Mouse (Mus musculus): ENCODE measurements around the gene Ggt6. TPM values are rescaled to one million over a fixed set of nuclear protein-coding genes. Genes with fewer than 3 reads are reported as not detected.

Ggt6 gene
- polyA plus RNA-seq, 1 experiment from 2014 or later = not detected

GRCm38 (mm10) chr11:72475408-72475807, 40.1 kb downstream of the Ggt6 start:
- no peak overlapping the region for H3K4me3 ChIP-seq (ENCODE audit: low read depth, low read length)
- H3K9ac ChIP-seq (replicated peaks; ENCODE audit: low read length) = no peak overlapping the region
- H3K36me3 ChIP-seq (replicated peaks; ENCODE audit: control insufficient read depth, insufficient read depth, low read depth, low read length) = no peaks in the 10 kb centered on the region
- no peak for DNase-seq (ENCODE audit: low spot score)
- H3K4me1 ChIP-seq (ENCODE audit: control insufficient read depth, insufficient read depth, low read length) = no peaks in the 10 kb centered on the region
- no peak overlapping the region for H3K4me2 ChIP-seq (ENCODE audit: low read depth, low read length)
- WGBS = 73% methylated on average over 7 of the region's 7 CpGs
- no peak for ATAC-seq (replicated peaks; ENCODE audit: insufficient number of reproducible peaks, low FRiP score, low TSS enrichment, low read depth)
- no peak overlapping the region for H3K27ac ChIP-seq (replicated peaks; ENCODE audit: low read depth, low read length)
- H3K9me3 ChIP-seq (replicated peaks; ENCODE audit: control insufficient read depth, low read length) = no peaks in the 10 kb centered on the region
- H3K27me3 ChIP-seq (ENCODE audit: control insufficient read depth, insufficient read depth, low read length) = no peaks in the 10 kb centered on the region

- WGBS = 72% methylated on average over 7 of the region's 7 CpGs
- Histone ChIP-seq H3K36me3 (replicated peaks; ENCODE audit: control insufficient read depth, insufficient read depth, low read depth, low read length) (no peaks in the 10 kb centered on the region), H3K27me3 (ENCODE audit: control insufficient read depth, insufficient read depth, low read length) (no peaks in the 10 kb centered on the region), H3K4me1 (ENCODE audit: control insufficient read depth, insufficient read depth, low read length) (no peaks in the 10 kb centered on the region), H3K9ac (replicated peaks; ENCODE audit: low read length) (no peak overlapping the region), H3K4me2 (ENCODE audit: low read depth, low read length) (no peak overlapping the region), H3K27ac (replicated peaks; ENCODE audit: low read depth, low read length) (no peak overlapping the region), H3K4me3 (ENCODE audit: low read depth, low read length) (no peak overlapping the region), H3K9me3 (replicated peaks; ENCODE audit: control insufficient read depth, low read length) (no peaks in the 10 kb centered on the region)
- DNase-seq (ENCODE audit: low spot score) (no peak), ATAC-seq (replicated peaks; ENCODE audit: insufficient number of reproducible peaks, low FRiP score, low TSS enrichment, low read depth) (no peak)
These were observed 40.8 kb downstream of the Ggt6 start for GRCm38 (mm10) chr11:72476074-72476625.

DNA sequence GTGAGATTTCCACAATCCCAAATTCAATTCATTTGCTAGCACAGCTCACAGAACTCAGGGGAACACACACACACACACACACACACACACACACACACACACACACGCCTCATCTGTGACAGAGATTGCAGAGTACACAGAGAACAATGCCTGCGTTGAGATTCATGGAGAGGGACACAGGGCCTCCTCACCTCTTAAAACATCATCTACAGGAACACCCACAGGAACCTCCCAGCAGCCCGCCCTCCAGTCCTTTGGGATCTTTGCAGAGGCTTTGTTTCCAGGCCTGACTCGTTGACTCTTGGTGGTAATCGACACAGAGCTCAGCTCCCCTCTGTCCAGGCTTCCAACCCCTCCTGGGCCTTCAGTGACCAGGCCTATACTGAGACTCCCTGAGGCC, 41.9 kb downstream of the Ggt6 start:
- H3K4me2 ChIP-seq (ENCODE audit: low read depth, low read length) = no peak overlapping the region
- no peaks in the 10 kb centered on the region for H3K27me3 ChIP-seq (ENCODE audit: control insufficient read depth, insufficient read depth, low read length)
- H3K4me1 ChIP-seq (ENCODE audit: control insufficient read depth, insufficient read depth, low read length) = no peaks in the 10 kb centered on the region
- no peaks in the 10 kb centered on the region for H3K9me3 ChIP-seq (replicated peaks; ENCODE audit: control insufficient read depth, low read length)
- peak overlapping the region; percentile 25; the same call in 1 of the 2 replicates for H3K9ac ChIP-seq (replicated peaks; ENCODE audit: low read length)
- ATAC-seq (replicated peaks; ENCODE audit: insufficient number of reproducible peaks, low FRiP score, low TSS enrichment, low read depth) (no peak), DNase-seq (ENCODE audit: low spot score) (no peak)
- H3K4me3 ChIP-seq (ENCODE audit: low read depth, low read length) = no peak overlapping the region
- H3K36me3 ChIP-seq (replicated peaks; ENCODE audit: control insufficient read depth, insufficient read depth, low read depth, low read length) = no peaks in the 10 kb centered on the region
- WGBS = 42% methylated on average over 5 of the region's 5 CpGs
- H3K27ac ChIP-seq (replicated peaks; ENCODE audit: low read depth, low read length) = no peak overlapping the region

DNA sequence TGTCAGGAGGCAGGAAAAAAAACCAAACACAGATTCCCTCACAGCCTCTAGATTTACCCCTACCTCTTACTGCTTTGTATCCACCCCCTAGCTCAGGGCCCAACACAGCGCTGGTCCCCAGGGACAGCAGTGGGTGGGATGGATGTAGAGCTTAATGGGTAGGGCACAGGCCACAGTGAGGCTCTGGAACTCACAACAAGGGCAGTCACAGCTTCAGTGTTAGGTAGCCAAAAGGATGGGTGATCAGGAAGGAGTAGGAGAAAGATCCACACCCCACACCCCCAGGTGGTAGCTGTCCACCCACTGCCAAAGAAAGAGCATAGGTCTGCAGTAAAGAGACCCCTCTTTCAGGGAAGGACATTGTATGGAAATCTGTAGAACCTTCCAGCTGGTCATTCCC, 42.3 kb downstream of the Ggt6 start:
- Histone ChIP-seq H3K9ac (replicated peaks; ENCODE audit: low read length) (no peak overlapping the region), H3K4me3 (ENCODE audit: low read depth, low read length) (no peak overlapping the region), H3K27me3 (ENCODE audit: control insufficient read depth, insufficient read depth, low read length) (no peaks in the 10 kb centered on the region), H3K4me1 (ENCODE audit: control insufficient read depth, insufficient read depth, low read length) (no peaks in the 10 kb centered on the region), H3K36me3 (replicated peaks; ENCODE audit: control insufficient read depth, insufficient read depth, low read depth, low read length) (no peaks in the 10 kb centered on the region), H3K9me3 (replicated peaks; ENCODE audit: control insufficient read depth, low read length) (no peaks in the 10 kb centered on the region), H3K27ac (replicated peaks; ENCODE audit: low read depth, low read length) (no peak overlapping the region), H3K4me2 (ENCODE audit: low read depth, low read length) (no peak overlapping the region)
- ATAC-seq (replicated peaks; ENCODE audit: insufficient number of reproducible peaks, low FRiP score, low TSS enrichment, low read depth) (no peak), DNase-seq (ENCODE audit: low spot score) (no peak)
- WGBS = 85% methylated on average over 1 of the region's 1 CpGs

DNA sequence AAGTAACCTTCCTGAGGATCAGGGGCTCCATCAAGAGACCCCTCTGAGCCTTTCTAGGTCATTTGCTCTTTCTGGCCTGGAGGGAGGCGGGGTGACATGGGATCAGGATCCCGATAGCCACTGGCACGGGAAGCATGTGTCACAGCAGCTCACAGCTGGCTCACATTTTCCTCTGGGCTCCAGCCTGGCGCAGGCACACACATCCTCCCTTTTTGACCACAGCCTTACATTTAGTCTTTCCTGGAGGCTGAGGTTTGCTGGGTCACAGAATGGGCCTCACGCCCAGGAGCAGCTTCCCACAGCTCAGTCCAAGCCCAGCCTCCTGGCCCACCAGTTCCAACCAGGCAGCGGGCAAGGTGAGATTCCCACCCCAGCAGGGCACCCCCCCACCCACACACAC, 42.9 kb downstream of the Ggt6 start:
- H3K9ac ChIP-seq (replicated peaks; ENCODE audit: low read length) = no peak overlapping the region
- H3K27ac ChIP-seq (replicated peaks; ENCODE audit: low read depth, low read length) = no peak overlapping the region
- WGBS = 70% methylated on average over 6 of the region's 6 CpGs
- no peak for ATAC-seq (replicated peaks; ENCODE audit: insufficient number of reproducible peaks, low FRiP score, low TSS enrichment, low read depth)
- no peaks in the 10 kb centered on the region for H3K4me1 ChIP-seq (ENCODE audit: control insufficient read depth, insufficient read depth, low read length)
- no peak overlapping the region for H3K4me2 ChIP-seq (ENCODE audit: low read depth, low read length)
- H3K36me3 ChIP-seq (replicated peaks; ENCODE audit: control insufficient read depth, insufficient read depth, low read depth, low read length) = no peaks in the 10 kb centered on the region
- no peak overlapping the region for H3K4me3 ChIP-seq (ENCODE audit: low read depth, low read length)
- H3K9me3 ChIP-seq (replicated peaks; ENCODE audit: control insufficient read depth, low read length) = no peaks in the 10 kb centered on the region
- DNase-seq (ENCODE audit: low spot score) = no peak
- no peaks in the 10 kb centered on the region for H3K27me3 ChIP-seq (ENCODE audit: control insufficient read depth, insufficient read depth, low read length)

DNA sequence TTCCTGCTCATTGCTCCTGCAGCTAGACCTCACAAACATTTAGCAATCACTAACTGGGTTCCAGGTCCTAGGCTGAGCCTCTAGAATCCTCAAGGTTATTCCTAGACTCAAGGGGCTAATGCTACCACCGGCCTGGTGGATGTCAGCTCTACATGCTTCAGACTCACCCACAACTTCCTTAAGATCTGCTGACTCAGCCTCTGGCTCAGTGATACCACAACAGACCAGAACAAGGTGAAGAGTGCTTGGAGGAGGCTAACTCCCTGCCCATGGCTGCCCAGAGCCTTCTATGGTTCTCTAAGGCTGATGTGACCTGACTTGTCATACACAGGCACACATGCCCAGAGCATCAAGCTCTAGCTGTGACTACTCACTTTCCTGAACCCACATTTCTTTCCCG, 44.2 kb downstream of the Ggt6 start:
- Histone ChIP-seq H3K9ac (replicated peaks; ENCODE audit: low read length) (no peak overlapping the region), H3K4me3 (ENCODE audit: low read depth, low read length) (no peak overlapping the region), H3K27ac (replicated peaks; ENCODE audit: low read depth, low read length) (no peak overlapping the region), H3K36me3 (replicated peaks; ENCODE audit: control insufficient read depth, insufficient read depth, low read depth, low read length) (no peaks in the 10 kb centered on the region), H3K9me3 (replicated peaks; ENCODE audit: control insufficient read depth, low read length) (no peaks in the 10 kb centered on the region), H3K4me2 (ENCODE audit: low read depth, low read length) (no peak overlapping the region), H3K4me1 (ENCODE audit: control insufficient read depth, insufficient read depth, low read length) (no peaks in the 10 kb centered on the region), H3K27me3 (ENCODE audit: control insufficient read depth, insufficient read depth, low read length) (no peaks in the 10 kb centered on the region)
- WGBS = 74% methylated on average over 2 of the region's 2 CpGs
- DNase-seq (ENCODE audit: low spot score) (no peak), ATAC-seq (replicated peaks; ENCODE audit: insufficient number of reproducible peaks, low FRiP score, low TSS enrichment, low read depth) (no peak)

- WGBS = 79% methylated on average over 5 of the region's 5 CpGs
- Histone ChIP-seq H3K4me3 (ENCODE audit: low read depth, low read length) (no peak overlapping the region), H3K36me3 (replicated peaks; ENCODE audit: control insufficient read depth, insufficient read depth, low read depth, low read length) (no peaks in the 10 kb centered on the region), H3K9ac (replicated peaks; ENCODE audit: low read length) (no peak overlapping the region), H3K4me2 (ENCODE audit: low read depth, low read length) (no peak overlapping the region), H3K27ac (replicated peaks; ENCODE audit: low read depth, low read length) (no peak overlapping the region; the same call in 1 of the 2 replicates), H3K27me3 (ENCODE audit: control insufficient read depth, insufficient read depth, low read length) (no peaks in the 10 kb centered on the region), H3K4me1 (ENCODE audit: control insufficient read depth, insufficient read depth, low read length) (no peaks in the 10 kb centered on the region), H3K9me3 (replicated peaks; ENCODE audit: control insufficient read depth, low read length) (no peaks in the 10 kb centered on the region)
- ATAC-seq (replicated peaks; ENCODE audit: insufficient number of reproducible peaks, low FRiP score, low TSS enrichment, low read depth) (no peak), DNase-seq (ENCODE audit: low spot score) (no peak)
These were observed 46.0 kb downstream of the Ggt6 start for GRCm38 (mm10) chr11:72481313-72481712.

DNA sequence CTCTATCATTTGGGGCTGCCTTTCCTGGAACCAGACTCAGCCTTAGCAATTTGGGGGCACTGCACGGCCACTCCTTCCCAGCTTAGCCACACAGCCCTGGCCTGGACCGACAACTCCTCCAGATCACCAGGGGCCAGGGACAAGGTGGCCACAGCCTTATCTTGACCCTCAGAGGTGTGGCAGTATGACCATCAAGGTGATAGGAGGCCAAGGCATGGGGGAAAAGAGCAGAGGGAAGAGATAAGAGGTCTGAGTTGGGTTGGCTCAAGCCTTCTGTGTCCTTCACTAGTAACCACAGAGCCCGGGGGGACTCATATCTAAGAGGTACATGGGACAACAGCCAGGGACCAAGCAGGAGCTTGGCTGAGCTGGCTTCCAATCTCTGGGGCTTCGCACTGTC, 46.6 kb downstream of the Ggt6 start:
- ATAC-seq (replicated peaks; ENCODE audit: insufficient number of reproducible peaks, low FRiP score, low TSS enrichment, low read depth) (peak; percentile 49; the same call in 1 of the 2 replicates), DNase-seq (ENCODE audit: low spot score) (no peak)
- H3K27me3 ChIP-seq (ENCODE audit: control insufficient read depth, insufficient read depth, low read length) = 0 out of 2 replicates have a peak, but pooled peaks cover 2% of the 10 kb centered on the region
- 90% methylated on average over 4 of the region's 4 CpGs for WGBS
- no peak overlapping the region for H3K4me2 ChIP-seq (ENCODE audit: low read depth, low read length)
- H3K4me3 ChIP-seq (ENCODE audit: low read depth, low read length) = no peak overlapping the region
- no peaks in the 10 kb centered on the region for H3K36me3 ChIP-seq (replicated peaks; ENCODE audit: control insufficient read depth, insufficient read depth, low read depth, low read length)
- no peak overlapping the region; the same call in 1 of the 2 replicates for H3K27ac ChIP-seq (replicated peaks; ENCODE audit: low read depth, low read length)
- H3K9ac ChIP-seq (replicated peaks; ENCODE audit: low read length) = no peak overlapping the region
- H3K9me3 ChIP-seq (replicated peaks; ENCODE audit: control insufficient read depth, low read length) = no peaks in the 10 kb centered on the region
- H3K4me1 ChIP-seq (ENCODE audit: control insufficient read depth, insufficient read depth, low read length) = no peaks in the 10 kb centered on the region
